Mouse (Mus musculus): ENCODE data around the gene Cpa1.

Gene Cpa1

DNA sequence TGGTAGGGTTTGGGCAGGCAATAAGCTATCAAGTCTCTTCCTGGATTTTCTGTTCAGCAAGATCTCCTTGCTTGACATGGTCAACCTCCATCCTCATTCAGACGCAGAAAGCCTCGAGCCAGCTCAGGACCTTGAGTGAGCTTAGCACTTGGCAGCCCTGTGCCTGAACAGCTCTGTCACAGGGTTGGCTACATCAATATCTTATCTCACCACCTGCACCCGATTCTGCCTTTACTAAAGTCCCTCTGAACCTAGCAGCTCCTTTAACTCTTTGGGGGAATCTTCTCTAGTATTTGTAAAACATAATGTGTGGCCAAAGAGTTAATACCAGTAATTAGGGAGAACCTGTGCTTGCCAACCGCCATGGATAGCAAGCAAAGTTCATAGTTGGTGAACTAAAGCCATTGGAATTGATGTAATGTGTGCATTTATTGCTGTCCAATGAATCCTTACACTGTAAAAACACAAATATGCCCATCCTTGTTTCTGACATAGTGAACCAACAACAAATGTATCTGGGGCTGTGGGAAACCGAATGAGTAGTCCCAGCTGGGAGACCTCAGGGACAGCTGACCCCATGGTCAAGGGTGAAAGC is at the start of gene Cpa1:
Gene Cpa1, plus strand, starts transcription at position 545 of the 595 bp plus-strand sequence.
- peak; percentile 19 to 33 for DNase-seq (ENCODE audit: low spot score in 2 of 2)

DNA sequence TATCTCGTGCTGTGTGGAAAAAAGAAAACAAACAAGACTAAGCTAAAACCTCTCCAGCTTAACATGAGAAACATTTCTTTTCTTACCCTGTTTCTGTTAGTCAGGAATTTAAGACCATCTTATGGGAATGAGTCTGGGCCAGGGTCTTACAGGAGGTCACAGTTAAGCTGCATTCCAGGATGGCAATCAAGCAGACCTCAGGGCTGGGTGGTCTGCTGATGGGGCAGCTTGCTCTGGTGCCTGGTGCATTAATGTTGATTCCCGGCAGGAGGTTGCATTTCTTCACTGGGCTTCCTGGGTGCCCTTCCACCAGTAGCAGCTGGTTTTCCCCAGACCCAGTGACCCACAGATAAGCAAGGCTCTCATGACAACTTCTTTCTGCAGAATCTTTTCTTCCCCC is 49.2 kb upstream of the Cpa1 start:
- DNase-seq (ENCODE audit: low spot score in 2 of 2): no peak

DNA sequence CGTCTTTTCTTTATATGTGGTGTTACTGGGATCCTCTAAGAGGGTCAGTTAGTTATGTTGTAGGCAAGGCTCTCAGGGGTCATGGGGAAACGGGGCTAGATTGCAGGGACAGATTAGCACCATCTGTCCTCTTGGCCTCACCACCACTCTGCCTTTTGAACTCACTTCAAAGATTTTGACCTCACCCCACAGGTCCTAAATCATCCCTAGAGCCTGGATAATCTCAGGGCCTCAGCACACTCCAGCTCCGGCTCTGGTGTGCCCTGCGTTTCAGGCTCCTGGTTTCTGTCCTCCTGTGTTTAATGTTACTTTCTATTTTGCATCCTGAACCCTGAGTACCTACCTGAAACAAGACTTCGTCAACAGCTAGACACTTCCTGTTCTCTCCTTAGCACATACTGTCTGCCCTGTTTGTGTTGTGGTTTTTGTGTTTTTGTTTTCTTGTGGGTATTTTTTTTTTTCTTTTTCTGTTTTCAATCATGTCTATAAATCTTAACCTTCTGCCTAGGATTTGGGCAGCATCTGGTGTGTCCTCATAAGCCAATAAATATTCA is 47.1 kb upstream of the Cpa1 start:
- DNase-seq (ENCODE audit: low spot score in 2 of 2): no peak

DNA sequence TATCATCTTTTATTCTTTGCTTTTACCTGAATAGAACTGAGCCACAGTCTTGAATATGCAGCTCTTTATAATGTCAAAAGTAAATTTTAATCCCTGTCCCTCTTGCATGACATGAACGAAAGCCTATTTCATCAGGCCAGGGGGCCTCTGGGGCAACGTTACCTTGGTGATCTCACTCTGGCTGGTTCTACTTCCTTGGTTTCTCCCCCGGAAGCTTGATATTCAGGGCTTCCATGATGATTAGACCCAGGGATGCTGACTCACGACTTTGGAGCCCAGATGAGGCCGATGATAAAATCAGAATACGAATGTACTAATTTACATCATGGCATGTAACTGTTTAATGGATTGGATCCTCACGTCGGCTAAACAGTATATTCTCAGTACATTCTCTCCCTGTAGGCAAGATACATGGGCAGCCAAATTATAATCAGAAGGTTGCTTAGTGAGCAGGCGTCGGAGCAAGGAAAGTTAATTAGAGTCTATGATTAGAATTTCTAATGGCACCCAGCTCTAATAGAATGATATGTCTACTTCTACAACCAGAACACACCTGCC is 46.5 kb upstream of the Cpa1 start:
- no peak for DNase-seq (ENCODE audit: low spot score in 2 of 2)

DNA sequence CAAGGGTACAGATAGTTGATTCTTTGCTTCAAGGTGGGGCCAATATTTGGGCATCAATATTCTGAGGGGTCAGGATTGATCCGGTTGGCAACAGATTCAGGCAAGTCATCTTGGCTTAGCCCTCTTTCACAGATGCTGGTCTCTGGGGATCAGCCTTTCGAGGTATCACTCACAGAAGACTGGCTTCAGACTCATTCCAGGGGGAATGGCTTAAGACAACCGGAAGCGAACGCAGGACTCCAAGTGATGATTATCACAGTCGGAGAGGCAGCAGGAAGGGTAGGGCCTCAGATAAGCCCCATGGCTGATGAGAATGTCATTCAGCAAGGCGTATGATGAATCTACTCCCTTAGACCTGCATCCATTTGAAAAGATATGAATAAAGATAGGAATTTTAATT is 44.7 kb upstream of the Cpa1 start:
- no peak for DNase-seq (ENCODE audit: low spot score in 2 of 2)

DNA sequence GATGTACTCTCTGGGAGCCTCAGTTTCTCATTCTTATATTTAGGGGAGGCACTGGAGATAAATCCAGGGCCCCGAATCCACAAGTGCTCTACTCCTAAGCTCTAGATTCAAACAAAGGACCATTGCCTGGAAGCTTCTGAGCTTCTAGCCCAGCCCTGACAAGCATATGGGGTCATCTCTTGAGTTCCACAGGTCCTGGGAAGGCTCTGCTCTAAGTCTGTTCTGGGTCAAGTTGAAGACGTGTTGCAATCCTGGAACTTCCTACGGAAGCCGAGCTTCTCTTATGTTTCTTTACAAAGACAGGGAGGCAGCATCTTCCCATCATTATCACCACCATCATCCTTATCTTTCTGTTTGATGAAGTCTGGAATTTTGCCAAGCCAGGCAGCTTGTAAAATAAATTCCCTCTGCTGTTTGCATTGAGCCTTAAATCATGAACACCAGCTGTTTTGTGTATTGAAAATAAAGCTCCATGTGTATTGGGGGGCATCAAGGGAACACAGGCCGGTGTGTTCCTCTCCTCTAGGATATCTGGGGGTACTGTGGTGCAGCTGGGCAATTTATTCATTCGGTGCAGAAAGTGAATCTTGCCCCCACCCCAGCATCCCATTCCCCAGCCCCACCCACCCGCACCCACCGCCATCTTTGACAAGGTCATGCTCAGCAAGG is 42.7 kb upstream of the Cpa1 start:
- DNase-seq (ENCODE audit: low spot score in 2 of 2): no peak

DNA sequence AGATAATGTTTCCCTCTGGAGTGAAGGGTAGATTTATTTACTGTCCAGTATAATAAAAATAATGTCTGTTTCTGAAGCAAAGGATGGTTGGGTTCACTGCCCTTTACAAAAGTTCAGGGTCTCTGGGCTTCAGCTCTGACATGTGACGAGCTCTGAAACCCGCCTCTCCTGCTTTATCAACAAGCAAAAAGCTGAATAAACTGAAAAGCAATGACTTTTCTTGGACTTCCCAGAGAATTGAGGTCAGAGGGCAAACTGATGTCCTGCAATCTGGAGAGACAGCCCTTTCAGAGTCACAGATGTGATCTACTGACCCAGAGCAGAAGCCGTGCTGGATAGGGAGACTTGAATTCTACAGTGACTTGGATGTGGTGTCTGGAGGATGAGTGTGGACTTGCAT is 39.0 kb upstream of the Cpa1 start:
- no peak for DNase-seq (ENCODE audit: low spot score in 2 of 2)

DNA sequence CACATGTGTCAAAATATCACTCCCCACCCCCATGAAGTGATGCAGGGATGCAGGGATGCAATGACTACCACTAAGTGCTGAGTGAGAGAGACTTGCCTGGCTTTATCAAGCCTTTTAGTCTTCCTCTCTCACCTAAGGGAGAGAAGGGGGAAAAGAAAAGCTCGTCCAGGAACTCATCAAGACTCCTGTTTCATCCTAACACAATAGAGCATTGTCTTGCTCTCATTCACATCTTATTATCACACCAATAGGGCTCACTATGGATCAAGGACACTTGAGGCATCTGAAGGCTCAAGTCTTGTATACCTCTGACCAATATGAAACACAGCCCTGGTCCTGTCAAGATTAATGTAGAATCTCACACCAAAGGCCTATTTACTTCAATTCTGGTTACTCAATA is 38.0 kb upstream of the Cpa1 start:
- no peak for DNase-seq (ENCODE audit: low spot score in 2 of 2)

DNA sequence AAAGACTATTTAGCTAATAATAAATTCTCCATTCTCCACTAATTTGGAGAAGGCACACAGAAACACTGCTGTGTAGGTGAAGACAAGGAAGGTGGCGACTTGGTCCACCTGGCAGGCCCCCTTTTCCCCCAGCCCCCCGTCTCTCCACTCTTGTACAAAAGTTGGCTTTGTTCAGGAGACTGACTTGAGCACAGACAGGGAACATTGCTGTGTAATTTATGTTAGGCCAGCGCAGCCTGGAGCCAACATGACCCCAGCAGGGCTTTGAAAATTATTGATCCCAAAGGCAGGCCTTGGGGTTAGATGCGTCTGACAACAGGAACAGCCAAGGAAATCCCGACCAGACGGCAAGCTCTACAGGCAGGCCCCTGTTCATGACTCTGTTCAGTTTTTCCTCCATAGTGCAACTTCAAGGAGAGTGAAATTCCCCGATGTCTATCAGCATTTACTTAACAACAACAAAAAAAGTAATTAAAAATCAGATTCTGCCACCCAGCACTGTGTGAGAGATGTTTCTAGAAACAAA is 34.6 kb upstream of the Cpa1 start:
- DNase-seq (ENCODE audit: low spot score in 2 of 2): no peak

DNA sequence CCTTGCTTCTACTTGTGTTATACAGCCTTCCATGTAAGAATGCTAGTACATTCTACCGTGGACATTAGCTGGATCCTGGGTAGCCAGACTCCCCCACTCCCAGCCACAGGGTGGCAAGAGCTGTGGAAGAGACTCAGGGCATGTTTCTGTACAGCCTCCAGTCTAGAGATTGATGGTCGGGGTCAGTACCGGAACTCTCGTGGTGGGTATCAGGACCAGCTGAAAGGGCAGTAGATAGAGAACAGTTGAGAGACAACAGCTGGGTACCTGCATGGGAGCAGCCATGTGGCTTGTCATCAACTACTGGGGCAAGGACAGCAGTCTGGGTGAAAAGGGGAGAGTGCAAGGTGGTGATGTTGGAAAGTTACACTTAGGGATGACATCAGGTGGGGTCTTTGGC is 33.9 kb upstream of the Cpa1 start:
- no peak for DNase-seq (ENCODE audit: low spot score in 2 of 2)

DNA sequence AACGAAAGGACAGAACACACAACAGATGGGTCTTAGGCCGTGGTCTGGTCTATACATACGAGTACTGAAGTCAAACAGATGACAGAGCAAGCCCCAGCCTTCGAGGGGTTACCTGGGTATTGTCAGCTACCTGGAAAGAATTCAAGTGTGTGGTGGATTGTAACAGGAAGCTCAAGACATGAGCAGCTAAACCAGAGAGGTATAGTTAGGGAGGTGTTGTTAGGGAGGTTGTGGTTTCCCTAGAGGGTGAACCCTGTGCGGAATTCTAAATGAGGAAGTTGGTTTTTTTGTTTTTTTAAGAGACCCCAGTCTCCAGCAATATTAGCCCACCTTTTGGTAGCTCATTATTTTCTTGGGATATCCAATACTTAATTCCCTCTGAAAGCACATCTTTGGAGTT is 33.3 kb upstream of the Cpa1 start:
- no peak for DNase-seq (ENCODE audit: low spot score in 2 of 2)

DNA sequence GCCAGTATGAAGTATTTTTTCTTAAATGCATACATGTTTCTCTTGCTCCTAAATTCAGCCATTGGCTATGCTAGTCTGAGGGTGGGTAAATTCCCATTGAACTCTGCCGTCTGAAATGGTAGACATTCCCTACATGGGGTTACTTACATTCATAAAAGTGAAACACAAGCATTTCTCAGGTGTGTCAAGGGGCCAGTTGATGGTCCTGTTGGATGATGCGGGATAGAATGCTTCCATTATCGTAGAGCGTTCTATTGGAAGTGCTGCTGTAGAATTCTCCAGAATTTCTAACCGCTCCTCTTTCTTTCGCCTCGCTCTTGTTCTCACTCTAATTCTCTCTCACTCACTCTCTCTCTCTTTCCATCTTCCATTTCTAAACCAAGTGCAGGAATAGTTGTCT is 28.3 kb upstream of the Cpa1 start, which contains the start of gene Cpa5:
Gene Cpa5, plus strand, starts transcription at position 301 of the 400 bp plus-strand sequence.
- no peak for DNase-seq (ENCODE audit: low spot score in 2 of 2)

DNA sequence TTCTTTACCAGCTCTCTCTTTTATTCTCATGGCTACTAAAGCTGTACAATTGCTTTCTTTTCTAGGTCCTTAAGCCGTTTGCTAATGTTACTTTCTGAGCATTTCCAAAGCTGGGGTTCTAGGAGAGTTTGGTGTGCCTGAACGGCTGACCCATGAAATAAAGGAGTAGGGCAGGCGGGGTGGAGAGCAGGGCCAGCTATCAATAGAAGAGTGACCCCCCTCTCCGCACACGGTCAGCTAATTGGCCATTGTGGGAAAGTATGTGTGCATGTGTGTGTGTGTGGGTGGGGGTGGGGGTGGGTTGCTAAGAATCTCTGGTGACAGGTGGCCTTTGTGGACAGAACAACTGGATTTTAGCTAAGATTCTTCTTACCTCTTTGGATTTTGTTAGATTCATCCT is 27.8 kb upstream of the Cpa1 start:
- DNase-seq (ENCODE audit: low spot score in 2 of 2): no peak

DNA sequence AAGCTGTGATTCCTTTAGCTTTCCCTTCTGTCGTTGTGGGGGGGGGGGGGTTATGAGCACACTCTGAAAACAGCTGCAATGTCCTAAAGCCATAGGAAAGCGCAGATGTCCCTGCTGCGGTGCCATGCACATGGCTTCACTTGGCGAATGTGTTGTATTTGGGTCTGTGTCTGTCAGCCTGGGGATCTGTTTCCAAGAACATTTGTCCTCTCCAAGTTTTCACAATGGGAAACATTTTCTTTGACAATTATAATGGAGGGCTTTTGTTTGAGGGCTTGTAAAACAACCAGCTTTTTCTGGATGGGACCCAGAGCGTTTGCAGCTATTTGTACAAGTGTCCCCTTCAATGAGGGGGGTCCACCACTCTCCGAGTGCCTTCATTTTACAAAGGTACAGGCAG is 24.8 kb upstream of the Cpa1 start:
- DNase-seq (ENCODE audit: low spot score in 2 of 2): no peak

DNA sequence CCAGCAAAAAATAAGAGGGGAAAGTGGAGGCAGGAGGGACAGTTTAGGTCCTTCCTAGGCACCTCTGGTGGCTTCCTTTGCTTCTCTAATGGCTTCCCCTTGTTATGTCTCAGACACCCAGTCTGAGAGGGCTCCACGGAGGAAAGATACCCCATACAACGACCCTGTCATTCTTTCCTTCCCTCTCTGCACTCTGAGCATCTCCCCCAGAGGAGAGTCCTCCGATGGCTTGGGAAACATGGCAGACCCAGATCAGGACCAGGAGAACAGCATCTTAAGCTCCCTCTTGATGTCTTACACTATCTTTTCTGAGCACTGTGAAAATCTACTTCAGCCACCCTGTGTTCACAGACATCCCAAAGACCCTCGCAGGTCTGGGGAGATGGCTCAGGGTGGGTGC is 23.3 kb upstream of the Cpa1 start:
- DNase-seq (ENCODE audit: low spot score in 2 of 2): no peak

DNA sequence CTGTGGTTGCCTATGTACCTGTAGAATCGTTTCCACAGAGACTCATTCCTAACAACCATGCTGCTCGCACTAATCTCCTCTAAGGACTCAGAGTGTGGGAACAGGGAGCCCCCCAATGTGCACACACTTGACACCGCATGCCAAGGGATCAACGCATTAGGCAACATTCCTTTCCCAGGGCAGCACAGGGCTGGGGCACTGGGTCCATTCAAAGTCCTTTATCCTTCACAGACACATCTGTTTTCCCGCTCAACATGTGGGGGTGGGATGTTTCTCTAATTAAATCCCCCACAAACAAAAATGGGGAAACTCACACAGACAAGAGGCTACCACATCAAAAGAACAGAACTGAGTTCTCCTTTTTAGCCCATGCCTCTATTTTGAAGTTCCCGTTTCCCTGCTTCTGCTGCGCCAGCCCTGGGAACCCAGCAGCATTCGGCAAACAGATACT is 22.5 kb upstream of the Cpa1 start:
- DNase-seq (ENCODE audit: low spot score in 2 of 2): no peak

DNA sequence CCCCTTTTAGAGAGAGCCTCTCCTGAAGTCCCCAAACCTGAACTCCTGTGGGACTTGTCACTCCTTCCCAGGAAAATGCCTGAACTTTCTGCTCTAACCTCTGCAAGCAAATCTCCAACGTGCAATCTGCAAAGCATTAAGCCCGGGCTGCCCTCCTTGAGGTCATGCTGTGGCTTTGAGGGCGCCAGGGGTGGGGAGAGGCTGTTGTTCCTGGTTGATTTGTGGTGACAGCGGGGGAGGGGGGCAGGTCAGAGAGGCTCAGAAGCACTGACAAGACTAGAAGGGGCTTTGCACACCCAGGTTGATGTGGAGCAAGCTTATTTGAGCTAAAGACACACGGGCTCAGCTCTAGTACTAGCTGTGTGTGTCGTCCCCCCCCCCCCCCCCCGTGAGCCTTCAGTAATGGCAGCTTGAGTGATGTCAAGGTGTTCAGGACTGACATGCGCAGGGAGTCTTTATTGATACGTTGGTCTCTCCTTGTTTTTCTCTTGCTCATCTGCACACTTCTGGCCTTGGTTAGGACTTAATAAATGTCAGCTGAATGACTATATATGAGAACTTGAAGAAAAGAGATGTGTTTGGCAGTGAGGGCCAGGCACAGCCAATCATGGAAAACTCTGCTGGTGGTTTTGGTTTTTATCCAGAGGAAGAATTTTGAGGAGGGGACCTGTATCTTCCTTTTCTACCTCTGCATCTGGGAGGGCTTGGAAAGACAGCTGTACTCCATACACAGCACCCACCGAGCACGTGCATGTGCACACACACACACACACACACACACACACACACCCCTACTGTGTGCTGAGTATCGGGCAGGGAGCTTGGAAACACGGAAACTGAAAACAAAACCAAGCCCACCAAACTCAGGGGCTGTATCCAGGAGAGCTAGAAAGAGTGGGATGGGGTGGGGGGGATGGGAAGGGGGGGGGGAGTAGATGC is 21.7 kb upstream of the Cpa1 start:
- no peak for DNase-seq (ENCODE audit: low spot score in 2 of 2)

DNA sequence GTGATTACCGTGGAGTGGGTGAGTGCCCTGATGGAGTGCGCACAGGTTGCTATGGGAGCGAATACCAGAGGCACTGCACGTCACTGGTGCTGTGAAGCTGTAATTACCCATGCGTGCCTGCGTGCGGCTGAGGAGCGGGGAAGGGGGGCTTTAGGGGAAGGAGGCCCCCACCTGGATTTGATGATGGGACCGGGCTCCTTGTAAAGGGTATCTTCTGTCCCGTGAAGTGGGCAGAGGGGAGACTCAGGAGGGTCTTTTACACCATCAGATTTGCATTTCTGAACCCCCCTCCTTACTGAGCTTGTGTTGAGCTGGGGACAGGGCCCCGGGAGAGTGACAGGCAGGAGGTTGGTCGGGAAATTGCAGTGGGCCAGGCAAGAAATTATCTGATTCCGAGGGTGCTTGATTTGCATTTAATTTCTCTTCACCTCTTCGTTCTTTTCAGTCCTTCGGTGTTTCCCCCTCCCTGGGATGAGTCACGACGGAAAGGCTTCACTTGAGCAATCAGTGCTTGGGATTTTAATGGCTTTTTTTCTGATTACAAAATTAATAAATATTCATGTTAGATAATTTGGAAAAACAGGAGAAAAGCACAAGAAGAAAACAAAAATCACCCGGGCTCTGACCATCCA is 20.9 kb upstream of the Cpa1 start:
- DNase-seq (ENCODE audit: low spot score in 2 of 2): no peak

DNA sequence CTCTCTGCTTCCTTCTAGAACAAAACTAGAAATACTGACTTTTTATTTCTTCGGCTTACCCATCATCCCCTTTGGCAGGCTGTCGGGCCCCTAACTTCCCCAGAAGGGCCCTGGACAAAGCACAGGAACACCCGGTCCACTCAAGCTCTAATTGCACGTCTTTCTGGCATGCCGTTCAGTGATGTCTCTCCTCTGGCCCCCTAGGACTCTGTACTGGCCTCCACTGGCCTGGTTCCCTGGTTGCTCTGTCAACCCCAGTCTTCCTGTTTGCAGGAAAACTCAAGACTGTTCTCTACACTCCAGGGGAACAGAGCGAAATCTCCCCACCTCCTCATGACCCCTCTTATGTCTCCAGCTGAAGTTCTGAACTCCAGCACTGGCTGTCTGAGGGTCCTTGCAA is 20.3 kb upstream of the Cpa1 start:
- DNase-seq (ENCODE audit: low spot score in 2 of 2): no peak

DNA sequence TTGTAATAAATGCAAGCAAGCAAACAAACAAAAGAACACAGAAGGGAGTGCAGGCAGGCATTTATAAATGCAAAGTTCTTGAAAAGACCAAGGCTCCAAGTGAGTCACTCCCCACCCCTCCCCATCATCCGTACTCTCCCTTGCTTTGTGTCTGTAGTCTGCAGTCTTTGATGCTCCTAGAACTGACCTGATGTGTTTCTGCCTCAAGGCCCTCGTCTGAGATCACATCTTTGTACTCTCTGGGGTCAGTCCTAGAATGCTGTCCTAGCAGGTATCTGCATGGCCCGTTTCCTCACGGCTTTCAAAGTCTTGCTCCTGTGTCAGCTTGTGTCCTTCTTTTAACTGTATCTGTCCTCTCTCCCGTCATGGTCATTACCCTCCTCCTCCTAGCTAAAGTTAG is 19.4 kb upstream of the Cpa1 start:
- DNase-seq (ENCODE audit: low spot score in 2 of 2): no peak

DNA sequence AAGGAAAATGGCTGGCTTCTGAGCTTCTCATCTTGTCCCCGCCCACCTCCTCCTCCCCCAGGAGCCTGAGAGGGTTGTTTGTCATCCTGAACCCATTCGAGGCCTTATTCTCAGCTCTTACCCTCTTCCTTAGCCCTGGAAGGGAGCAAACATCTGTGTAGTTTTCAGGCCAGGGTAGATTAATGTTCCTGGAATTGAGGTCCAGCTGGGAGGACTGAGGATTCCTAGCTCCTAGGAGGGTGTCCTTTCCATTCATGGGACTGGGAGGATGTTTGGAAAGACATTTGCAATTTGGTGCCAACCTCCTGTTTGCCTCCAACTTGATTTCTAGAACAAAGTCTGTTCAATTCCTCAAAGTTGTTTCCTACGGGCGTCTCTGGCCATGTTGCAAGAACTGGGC is 18.4 kb upstream of the Cpa1 start:
- no peak for DNase-seq (ENCODE audit: low spot score in 2 of 2)
